Mouse (Mus musculus) c-Kit-negative CD71-positive TER-119-positive erythroid progenitor cells, embryonic 14.5 days (primary cell): ENCODE measurements around the gene Cit.
"Not testable (repeated sequence)": the region's sequence is repeated elsewhere in the genome, so short reads cannot be mapped to it uniquely, and the experiment has no call there.

Source experiments
- DNase-seq: peaks from one replicate; pipeline ENCODE4 v3.0.0-alpha.2; 2013; ENCODE audit warnings: low read depth, low spot score

Gene Cit

DNA sequence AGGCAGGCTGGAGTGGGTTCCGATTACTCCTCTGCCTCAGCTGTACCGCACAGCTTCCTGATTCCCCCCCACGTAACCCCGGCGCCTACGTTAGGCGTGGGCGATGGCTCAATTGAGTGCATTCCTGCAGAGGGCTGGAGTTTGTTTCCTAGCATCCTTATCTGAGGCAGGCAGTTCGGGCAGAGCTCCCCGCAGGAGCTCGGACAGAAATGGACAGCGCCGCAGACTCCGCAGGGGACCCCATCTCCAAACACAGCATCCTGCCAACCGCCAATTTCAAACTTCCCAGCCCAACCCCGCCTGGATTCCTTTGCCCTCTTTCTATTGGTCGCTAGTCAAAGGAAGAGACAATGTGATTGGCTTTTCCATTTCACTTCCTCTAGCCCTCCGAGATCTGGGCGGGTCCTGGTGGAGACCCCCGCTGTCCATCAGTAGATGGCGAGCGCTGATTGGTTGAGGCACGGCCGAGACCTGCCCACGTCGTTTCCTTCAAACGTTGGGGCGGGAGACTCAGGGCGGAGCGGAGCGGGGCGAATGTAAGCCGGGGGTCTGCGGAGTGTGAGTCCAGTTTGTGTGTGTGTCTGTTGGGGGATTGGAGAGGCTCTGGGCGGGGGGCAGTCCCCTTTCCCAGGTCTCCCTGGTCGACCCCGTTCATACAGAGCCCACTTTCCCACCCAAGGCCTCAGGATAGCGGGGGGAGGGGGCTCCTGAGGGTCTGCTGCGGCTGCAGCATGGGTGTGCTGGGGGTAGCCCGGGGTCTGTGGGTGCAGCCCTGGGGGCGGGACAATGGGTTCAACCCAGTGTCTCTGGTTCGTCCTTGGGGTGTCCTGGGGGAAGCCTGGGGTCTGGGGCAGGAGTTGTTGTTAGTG lies at the start of gene Cit:
Gene Cit (plus strand): TSS at position 513 of the 869 bp plus-strand sequence.
- DNase-seq, result peak; percentile 87

DNA sequence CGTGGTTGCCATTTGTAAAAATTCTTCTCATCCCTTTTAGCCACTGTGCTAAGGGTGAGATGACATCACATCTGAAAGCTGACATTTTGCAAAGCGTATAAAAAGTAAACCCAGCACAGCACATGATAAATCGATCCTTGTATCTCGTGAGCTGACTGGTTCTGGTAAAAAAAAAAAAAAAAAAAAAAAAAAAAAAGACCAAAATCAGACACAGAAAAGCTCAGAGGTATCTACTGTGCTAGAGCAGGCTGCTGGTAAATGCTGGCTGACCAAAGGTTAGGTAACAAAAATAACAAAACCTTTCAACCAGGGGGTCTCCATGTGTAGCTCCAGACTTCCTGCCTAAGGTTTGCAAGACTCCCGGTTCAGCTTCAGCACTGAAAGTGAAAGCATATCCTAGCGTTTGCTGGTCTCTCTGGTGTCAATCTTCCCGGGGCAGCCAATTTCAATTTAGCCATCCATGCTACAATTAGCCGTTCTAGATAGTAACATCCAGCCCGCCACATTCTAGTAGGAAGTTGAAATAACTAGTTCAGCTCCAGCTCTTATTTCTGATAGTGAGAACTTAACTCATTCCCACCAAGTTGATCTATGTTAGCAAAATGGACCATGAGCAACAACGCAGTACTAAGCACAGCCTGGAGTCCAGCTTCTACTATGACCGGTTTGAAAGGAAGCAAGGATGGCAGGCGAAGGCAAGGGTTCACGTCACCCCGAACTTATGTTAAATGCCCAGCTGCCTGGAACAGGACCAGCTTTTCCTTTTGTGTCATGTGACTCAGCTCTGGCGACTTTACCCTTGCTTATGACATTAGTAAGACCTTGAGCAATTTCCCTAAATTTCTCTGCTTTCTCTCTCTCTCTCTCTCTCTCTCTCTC lies 45.8 kb upstream of the Cit start:
- DNase-seq, result no peak

DNA sequence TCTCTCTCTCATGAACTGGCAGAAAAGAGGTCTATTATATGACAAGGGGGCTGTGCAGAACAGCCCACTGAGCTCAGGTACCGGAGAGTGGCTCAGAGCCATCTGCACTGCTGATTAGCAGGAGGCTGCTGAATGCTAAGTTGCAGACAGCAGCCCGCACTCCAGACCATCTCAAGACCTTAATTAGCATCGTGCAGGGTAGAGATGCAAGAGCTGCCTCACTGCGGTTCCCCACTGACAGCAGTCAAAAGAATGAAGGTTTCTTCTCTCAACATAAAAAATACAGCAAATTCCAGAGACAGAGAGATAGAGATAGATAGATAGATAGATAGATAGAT lies 45.2 kb upstream of the Cit start:
- no peak for DNase-seq

DNA sequence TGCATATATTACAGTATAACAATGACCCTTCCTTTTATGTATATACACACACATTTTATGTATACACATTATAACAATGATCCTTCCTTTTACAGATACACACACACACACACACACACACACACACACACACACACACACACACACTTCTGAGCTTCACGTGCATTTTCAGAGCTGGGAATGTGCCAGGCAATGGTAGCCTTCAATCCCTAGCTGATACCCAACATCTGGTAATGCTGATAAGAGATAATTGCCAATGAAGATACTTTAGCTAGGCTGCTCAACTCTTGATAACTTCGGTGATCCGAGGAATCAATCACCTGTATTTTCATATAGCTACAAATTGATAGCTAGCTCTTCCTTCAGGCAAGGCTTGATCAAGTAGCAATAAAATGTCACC lies 32.8 kb upstream of the Cit start:
- no peak for DNase-seq

DNA sequence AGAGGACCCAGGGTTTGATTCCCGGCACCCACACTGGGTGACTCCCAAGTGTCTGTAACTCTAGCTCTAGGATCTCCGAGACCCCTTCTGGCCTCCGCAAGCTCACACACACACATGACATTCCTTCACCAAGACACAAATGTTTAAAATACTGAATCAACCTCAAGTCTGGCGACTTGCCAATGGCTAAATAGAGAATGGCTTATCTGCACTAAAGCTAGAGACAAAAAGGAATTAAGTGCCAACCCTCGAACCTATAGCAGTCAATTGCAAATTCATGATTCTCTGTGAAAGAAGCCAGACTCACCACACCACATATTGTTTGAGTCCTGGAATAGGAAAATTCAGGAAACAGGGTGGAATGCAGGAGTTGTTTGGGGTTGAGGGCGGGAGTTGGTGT lies 28.1 kb upstream of the Cit start:
- no peak for DNase-seq

DNA sequence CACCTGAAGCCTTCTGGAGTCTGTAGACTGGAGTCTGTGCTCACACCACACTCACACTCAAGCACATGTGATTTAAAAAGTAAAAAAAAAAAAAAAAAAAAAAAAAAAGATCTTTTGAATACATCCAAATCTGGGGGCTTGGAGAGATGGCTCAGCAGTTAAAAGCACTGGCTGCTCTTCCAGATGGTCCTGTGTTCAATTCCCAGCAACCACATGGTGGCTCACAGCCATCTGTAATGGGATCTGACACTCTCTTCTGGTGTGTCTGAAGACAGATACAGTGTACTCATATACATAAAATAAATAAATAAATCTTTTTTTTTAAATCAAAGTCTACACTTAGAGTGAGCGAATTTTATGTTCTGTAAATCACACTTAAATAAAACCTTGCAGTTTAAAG lies 27.4 kb upstream of the Cit start:
- DNase-seq, result not testable (repeated sequence)

DNA sequence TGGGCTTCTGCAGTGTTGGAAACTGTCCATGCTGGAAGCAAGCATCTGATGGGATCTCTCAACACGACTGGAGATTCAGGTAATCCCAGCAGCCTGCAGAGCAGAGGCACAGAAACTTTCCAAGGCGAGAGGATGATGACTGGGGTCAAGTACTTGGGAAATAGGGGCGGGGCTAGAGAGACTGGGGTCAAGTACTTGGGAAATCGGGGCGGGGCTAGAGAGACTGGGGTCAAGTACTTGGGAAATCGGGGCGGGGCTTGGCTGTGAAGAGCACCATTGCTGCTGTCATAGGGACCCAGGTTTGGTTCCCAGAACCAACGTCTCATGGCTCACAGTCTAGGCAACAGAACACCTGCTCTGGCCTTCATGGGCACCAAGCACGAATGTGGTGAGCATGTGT lies 25.1 kb upstream of the Cit start:
- DNase-seq, result no peak

DNA sequence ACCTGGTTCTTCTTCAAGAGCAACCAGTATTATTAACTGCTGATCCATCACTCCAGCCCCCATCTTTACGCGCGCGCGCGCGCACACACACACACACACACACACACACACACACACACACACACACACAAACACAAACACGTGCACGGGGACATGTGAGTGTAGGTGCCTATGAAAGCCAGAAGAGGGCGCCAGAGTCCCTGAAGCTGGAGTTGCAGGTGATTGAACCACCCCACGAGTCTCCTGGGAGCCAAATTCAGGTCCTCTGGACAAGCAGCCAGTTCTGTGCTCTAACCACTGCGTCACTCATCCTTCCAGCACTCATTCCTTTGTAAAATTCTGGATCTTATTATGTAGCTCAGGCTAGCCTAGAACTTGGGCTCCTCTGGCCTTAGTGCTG lies 23.9 kb upstream of the Cit start:
- DNase-seq, result no peak

DNA sequence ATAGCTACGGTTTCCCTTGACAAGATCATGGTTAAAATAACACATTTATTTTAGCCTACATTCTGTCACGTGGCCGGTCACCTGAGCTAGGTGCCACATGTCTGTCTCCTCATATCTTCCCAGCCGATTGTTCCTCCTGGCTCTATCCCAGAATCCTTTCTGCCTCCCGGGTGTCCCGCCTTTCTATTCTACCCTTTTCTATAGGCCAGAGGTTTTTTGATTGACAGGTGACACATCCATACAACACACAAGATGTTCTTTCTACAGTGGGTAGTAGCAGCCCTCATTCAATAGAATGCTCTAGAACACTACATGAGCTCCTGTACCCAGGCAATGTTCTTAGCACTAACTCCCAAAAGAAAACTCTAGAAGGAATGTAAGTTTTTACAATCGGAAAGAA lies 23.2 kb upstream of the Cit start:
- no peak for DNase-seq

DNA sequence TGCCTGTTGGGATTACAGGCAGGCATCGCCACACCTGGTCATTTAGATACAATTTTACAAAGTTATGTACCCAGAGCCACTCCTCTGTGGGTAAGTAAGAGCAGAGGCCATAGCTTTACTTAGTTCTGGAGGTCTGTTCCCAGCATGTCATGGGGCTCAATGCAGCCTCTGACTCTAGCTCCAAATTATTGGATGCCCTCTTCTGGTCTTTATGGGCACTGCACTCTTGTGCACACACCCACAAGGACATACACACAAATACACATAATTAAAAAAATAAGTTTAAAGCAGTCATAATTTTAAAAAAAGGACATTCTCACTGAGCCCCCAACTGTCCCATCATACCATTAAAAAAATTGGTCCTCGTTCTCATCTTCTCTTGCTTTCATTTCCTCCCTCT lies 12.3 kb upstream of the Cit start:
- DNase-seq, result no peak

DNA sequence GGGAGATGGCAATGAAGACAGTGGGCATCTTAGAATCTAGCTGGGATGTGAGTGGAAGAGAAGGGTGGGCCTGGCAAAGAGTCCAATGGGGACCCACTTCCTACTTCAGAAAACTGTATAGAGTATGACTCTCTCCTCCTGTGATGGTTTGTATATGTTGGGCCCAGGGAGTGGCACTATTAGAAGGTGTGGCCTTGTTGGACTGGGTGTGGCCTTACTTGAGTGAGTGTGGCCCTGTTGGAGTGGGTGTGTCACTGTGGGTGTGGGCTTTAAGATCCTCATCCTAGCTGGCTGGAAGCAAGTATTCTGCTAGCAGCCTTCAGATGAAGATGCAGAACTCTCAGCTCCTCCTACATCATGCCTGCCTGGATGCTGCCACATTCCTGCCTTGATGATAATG lies 11.3 kb upstream of the Cit start:
- DNase-seq, result not testable (repeated sequence)

DNA sequence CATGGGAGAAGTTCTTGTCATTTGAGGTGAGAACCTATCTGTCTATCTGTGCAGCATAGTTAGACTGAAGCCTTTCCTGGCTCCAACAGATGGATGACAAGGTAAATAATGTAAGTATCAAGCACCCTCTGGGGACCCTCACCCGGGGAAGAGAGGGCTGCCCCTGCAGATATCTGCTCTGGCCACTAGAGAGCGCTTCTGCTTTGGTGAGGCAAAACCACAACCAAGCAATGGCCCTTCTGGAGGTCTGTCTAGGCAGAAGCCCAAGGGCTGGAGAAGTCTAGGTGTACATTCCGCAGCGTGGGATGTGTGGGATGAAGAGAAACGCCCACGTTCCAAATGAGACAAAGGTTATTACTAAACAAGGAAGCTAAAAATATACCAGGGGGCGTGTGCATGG lies 9.8 kb upstream of the Cit start:
- no peak for DNase-seq

DNA sequence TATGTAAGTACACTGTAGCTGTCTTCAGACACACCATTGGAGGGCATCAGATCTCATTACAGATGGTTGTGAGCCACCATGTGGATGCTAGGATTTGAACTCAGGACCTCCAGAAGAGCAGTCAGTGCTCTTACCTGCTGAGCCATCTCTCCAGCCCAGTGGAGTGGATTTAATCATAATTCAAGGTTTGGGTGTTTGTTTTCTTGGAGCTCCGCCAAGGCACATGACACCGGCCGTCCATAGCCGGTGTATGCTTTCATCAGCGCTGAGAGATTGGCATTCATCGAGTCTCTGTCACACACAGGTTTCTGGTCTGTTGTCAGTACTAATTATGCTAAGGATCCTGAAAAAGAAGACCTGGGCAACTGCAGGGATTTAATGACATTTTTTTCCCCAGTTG lies 7.0 kb upstream of the Cit start:
- no peak for DNase-seq

DNA sequence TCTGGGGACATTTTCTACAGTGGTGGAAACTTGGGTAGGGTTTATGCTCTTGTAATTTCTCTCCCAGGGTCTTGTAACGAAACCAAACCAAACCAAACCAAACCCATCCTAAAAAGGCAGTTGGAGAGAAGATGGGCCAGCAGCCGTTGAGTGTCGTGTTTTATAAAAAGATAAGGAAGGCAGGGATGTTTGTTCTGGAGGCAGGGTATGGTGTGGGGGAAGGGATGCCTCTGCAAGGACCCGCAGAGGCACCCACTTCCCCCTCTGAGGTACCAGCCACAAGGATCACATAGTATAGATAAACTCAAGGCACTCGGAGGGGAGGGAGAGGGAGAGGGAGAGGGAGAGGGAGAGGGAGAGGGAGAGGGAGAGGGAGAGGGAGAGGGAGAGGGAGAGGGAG lies 4.6 kb upstream of the Cit start:
- DNase-seq, result no peak

DNA sequence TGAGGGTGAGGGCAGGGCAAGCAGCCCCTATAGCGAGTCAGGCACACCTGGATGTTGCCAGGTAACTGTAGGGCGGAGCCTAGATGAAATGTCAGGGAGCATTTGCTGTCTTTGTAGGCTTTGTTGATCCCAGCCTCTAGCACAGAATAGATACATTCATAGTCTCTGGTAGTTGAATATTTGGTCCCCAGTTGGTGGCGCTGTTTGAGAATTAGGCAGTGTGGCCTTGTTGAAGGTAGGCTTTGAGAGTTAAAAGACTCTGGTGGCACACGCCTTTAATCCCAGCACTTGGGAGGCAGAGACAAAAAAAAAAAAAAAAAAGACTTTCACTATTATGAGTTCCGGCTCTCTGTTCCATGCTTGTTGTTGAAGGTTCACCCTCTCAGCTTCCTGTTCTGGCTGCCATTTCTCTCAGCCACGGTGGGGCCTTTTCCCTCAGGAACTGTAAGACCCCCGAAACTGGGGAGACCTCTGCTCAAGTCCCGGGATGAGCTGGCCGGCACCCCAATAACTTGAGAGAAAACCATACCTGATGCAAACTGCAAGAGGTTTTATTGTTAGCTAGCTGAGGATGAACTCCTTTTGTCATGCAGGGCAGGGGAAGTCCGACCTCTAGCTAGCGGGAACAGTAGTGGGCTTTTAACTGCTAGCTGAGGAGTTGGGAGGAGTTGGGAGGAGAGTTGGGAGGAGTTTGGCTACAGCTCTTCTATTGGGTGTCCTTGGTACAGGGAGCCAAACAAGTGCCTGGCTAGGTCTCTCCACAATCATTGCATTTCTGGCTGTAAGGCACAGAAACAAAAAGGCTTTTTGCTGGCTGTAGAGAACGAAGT lies 3.9 kb upstream of the Cit start:
- DNase-seq, result no peak

DNA sequence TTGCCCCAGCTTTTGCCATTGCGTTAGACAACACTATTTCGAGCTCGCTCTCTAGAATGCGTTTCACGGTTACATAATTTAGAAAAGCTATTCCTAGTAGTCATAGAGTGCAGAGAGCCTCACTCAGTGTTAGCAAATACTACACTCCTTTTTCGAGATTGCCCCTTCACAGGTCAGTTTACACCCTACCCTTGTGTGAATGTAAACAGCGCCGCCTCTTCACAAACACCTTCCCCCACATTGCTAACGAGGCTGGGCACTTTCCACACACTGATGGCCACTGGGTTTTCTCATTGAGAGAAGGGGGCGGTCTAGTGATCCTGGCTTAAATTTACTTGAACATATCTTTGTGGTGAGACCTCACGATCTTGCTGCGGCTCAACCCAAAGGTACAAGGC lies 711 bp upstream of the Cit start:
- DNase-seq, result no peak

DNA sequence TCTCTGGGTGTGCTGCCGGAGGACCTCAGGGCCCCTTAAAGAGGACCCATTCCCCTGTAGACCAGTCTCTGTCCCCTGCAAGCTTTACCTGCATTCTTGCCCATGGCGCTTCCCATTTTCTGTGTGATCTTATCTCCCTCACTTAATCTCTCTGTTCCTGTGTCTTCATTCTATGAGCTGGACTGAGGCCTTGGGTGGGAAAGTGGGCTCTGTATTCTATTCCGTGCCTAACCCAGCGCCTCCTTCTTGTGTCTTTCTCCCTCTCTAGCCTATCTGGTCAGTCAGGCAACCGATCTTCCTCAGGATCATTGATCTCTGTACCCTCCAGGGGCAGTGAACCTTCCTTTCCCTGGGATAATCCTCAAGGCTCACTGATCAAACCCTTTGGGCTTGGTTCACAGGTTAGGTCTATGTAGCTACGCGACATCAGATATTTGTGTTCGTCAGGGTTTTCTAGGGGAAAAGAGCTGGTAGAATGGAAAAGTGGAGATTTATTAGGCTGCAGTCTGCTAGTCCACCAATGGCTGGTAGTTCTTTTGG lies 627 bp downstream of the Cit start:
- peak; percentile 15 for DNase-seq

DNA sequence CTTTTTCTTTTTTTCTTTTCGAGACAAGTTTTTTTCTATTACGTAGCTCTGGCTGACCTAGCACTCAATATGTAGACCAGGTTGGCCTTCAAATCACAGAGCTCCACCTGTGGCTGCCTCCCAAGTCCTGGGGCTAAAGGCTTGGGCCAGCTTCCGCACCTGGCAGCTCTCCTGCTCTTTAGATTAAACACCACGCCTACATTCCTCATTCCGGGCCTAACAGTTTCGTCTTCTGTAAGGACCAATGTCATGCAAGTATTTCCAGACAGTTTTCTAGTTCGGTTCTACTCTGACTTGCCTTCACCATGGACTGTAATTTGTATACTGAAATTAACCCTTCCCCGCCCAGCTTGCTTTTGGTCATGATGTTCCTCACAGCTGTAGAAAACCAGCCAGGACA lies 2.1 kb downstream of the Cit start:
- DNase-seq, result no peak

DNA sequence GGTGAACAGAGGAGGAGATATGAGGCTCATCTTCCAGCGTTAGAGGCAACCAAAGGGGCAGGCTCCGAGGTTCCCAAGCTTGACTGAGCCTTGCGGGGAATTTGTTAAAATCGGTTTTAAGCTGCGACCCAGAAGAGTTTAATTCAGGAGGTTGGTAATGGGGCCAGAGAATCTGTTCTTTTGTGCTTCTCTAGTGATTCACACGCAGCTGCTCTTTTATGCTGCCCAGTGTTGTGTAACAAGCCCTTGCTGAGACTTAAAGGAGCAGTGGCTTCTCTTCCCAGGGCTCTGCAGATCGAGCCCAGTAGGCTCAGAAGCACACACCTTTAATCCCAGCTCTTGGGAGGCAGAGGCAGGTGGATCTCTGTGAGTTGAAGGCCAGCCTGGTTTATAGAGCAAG lies 3.4 kb downstream of the Cit start:
- DNase-seq, result no peak

DNA sequence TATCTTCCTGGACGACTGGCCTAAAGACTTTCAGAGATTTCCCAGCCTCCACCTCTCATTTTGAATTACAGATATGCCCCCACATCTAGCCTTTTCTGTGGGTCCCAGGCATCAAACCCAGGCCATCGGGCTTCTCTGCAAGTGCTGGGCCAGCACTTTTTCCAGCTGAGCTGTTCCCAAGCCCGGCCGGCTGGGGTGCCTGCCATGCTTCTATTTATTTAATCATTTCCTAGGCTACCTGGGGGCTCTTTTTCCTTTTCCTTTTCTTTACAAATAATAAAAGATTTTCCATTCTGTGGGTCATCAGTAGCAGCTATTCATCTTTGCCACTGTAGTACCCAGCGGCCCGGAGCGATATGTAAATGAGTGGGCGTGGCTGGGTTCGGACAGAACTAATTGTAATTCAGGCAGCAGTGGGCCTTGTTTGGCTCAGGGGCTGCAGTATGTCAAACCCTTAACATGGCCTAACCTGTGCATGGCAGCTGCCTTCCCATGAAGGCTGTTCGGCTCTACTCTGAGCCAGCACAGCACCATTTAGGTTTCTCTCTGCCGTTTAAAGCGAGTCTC lies 4.3 kb downstream of the Cit start:
- DNase-seq, result no peak

DNA sequence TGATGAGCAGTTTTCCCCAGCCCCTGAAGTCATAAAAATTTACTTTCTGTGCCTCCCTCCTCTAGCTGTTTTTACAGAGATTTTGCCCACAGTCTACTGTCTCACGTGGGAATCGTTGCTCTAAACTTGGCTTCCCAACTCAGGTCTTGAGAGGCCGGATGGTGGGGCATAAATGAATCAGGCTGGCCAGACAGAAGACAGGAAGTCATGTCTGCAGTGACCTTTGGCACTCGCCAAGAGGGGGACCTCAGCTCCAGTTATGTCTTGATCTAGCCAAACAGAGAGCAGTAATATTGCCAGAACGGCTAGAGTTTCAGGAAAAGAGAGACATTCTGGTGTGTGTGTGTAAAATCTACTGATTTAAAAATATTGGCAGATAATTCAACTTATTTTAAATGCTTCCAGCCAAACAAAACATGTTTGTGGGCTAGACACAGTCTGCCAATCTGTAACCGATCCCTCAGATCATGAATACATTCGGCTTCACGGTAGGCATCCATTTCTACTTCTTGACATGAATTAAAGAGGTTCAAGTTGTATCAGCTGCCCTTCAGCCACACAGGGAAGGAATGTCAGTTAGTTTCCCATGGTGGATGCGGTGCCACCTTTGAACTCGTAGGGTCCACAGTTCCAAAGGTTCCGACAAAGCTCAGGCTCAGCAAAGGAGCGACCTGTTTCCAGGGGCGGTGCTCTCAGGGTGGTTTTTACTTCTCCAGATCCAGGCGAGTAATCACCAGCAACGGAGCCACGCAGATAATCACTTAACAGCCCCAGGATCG lies 5.4 kb downstream of the Cit start:
- no peak for DNase-seq
